Mouse (Mus musculus): ENCODE results near the gene Tmc8. TPM values are rescaled to one million over a fixed set of nuclear protein-coding genes. Genes with fewer than 3 reads are reported as not detected.

Gene Tmc8
- polyA plus RNA-seq, 1 experiment from 2014 or later, result 1.4 TPM

DNA sequence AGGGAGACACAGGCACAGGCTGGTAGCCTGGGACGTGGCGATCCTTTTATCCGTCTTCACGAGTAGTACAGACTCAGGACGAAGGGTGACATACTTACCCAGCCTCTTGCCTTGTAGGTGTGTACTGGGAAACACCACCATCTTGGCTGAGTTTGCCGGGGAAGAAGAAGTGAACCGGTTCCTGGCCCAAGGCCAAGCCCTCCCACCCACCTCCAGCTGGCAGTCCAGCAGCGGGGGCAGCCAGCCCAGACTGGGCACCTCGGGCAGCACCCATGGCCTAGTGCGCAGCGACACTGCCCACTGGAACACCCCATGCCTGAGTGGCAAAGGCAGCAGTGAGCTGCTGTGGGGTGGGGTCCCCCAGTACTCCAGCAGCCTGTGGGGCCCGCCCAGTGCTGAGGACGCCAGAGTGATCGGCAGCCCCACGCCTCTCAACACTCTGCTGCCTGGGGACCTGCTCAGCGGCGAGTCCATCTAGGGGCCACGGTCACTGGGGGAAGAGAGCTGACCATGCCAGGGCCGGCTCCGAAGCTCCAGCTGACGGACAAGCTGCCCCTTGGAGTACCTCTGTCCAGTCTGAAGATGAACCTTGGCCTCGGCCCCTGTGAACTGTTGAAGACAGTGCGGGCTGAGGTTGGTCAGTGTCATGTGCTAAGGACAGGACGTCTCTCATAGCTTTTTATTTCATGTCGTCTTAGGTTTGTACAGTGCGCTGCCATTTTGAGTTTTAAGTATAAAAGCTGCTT lies 21.3 kb upstream of the Tmc8 start:
- no peak overlapping the region for H3K9ac ChIP-seq (replicated peaks)
- no peaks in the 10 kb centered on the region for H3K27me3 ChIP-seq
- no peak overlapping the region for H3K27ac ChIP-seq
- ATAC-seq, result 0 out of 2 replicates have a peak, but pooled peaks have one; percentile 27
- H3K9me3 ChIP-seq, result no peaks in the 10 kb centered on the region
- H3K4me2 ChIP-seq (replicated peaks), result no peak overlapping the region
- no peak overlapping the region for H3K4me3 ChIP-seq (replicated peaks)
- peaks cover 95% of the 10 kb centered on the region for H3K36me3 ChIP-seq
- no peaks in the 10 kb centered on the region for H3K4me1 ChIP-seq (replicated peaks)
- 93% methylated on average over 26 of the region's 26 CpGs for WGBS

- H3K9ac ChIP-seq (replicated peaks), result no peak overlapping the region
- H3K9me3 ChIP-seq, result no peaks in the 10 kb centered on the region
- H3K27ac ChIP-seq, result no peak overlapping the region
- no peak overlapping the region for H3K4me2 ChIP-seq (replicated peaks)
- no peak overlapping the region for H3K4me3 ChIP-seq (replicated peaks)
- peaks cover 94% of the 10 kb centered on the region for H3K36me3 ChIP-seq
- H3K4me1 ChIP-seq (replicated peaks), result no peaks in the 10 kb centered on the region
- no peak for ATAC-seq
- H3K27me3 ChIP-seq, result no peaks in the 10 kb centered on the region
- 93% methylated on average over 13 of the region's 13 CpGs for WGBS
Measured at GRCm38 (mm10) chr11:117761801-117762200, 20.1 kb upstream of the Tmc8 start.

- peaks cover 90% of the 10 kb centered on the region for H3K36me3 ChIP-seq
- WGBS, result 88% methylated on average over 12 of the region's 12 CpGs
- no peak overlapping the region for H3K9ac ChIP-seq (replicated peaks)
- no peak overlapping the region for H3K4me3 ChIP-seq (replicated peaks)
- H3K4me2 ChIP-seq (replicated peaks), result no peak overlapping the region
- ATAC-seq, result no peak
- no peak overlapping the region for H3K27ac ChIP-seq
- H3K4me1 ChIP-seq (replicated peaks), result no peaks in the 10 kb centered on the region
- no peaks in the 10 kb centered on the region for H3K9me3 ChIP-seq
- no peaks in the 10 kb centered on the region for H3K27me3 ChIP-seq
Measured at GRCm38 (mm10) chr11:117762246-117762645, 19.6 kb upstream of the Tmc8 start.

DNA sequence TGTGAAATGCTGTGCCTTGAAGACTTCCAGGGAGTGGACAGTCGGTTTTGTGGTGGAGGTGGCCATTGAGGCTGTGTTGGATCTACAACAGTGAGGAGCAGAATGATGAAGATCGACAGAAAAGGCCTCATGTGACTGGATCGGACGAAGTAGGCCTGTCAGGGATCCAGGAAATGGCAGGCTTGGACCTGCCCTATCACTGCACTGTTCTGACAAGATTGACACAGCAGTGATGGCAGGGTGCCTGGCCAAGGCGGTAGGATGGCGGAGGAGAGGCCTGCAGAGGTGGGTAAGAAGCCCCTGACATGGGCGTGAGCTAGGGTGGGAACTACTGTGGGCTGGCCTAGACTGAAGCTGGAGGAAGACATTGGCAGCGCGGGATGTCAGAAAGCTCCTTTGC lies 17.6 kb upstream of the Tmc8 start:
- no peak overlapping the region for H3K4me3 ChIP-seq (replicated peaks)
- 92% methylated on average over 9 of the region's 9 CpGs for WGBS
- H3K36me3 ChIP-seq, result peaks cover 69% of the 10 kb centered on the region

GRCm38 (mm10) chr11:117765361-117765760 lies 16.5 kb upstream of the Tmc8 start:
- no peak for ATAC-seq
- H3K9ac ChIP-seq (replicated peaks), result no peak overlapping the region

More for the DNA sequence above, 17.6 kb upstream of the Tmc8 start:
- 0 out of 2 replicates have a peak, but pooled peaks cover 7% of the 10 kb centered on the region for H3K4me1 ChIP-seq (replicated peaks)
- H3K4me2 ChIP-seq (replicated peaks), result no peak overlapping the region
- no peak for ATAC-seq
- H3K9ac ChIP-seq (replicated peaks), result no peak overlapping the region
- H3K27me3 ChIP-seq, result no peaks in the 10 kb centered on the region
- no peaks in the 10 kb centered on the region for H3K9me3 ChIP-seq
- no peak overlapping the region for H3K27ac ChIP-seq

GRCm38 (mm10) chr11:117766275-117766674 lies 15.6 kb upstream of the Tmc8 start:
- Histone ChIP-seq H3K9ac (replicated peaks) (no peak overlapping the region), H3K9me3 (no peaks in the 10 kb centered on the region), H3K36me3 (peaks cover 50% of the 10 kb centered on the region), H3K4me2 (replicated peaks) (no peak overlapping the region), H3K27ac (no peak overlapping the region), H3K4me3 (replicated peaks) (no peak overlapping the region), H3K4me1 (replicated peaks) (peaks cover 10% of the 10 kb centered on the region; the same call in 1 of the 2 replicates), H3K27me3 (no peaks in the 10 kb centered on the region)
- WGBS, result 91% methylated on average over 3 of the region's 3 CpGs
- no peak for ATAC-seq

More at GRCm38 (mm10) chr11:117765361-117765760, 16.5 kb upstream of the Tmc8 start:
- no peaks in the 10 kb centered on the region for H3K9me3 ChIP-seq
- no peaks in the 10 kb centered on the region for H3K27me3 ChIP-seq
- WGBS, result 91% methylated on average over 5 of the region's 5 CpGs
- no peak overlapping the region for H3K4me2 ChIP-seq (replicated peaks)
- no peak overlapping the region for H3K27ac ChIP-seq
- H3K36me3 ChIP-seq, result peaks cover 59% of the 10 kb centered on the region
- H3K4me1 ChIP-seq (replicated peaks), result peaks cover 10% of the 10 kb centered on the region; the same call in 1 of the 2 replicates
- H3K4me3 ChIP-seq (replicated peaks), result no peak overlapping the region

GRCm38 (mm10) chr11:117768725-117769682 lies 12.9 kb upstream of the Tmc8 start:
- no peaks in the 10 kb centered on the region for H3K27me3 ChIP-seq
- H3K36me3 ChIP-seq, result peaks cover 27% of the 10 kb centered on the region
- H3K9me3 ChIP-seq, result no peaks in the 10 kb centered on the region
- no peak overlapping the region for H3K9ac ChIP-seq (replicated peaks)
- H3K27ac ChIP-seq, result 0 out of 2 replicates have a peak overlapping the region, but pooled peaks have one; percentile 25
- H3K4me3 ChIP-seq (replicated peaks), result no peak overlapping the region
- H3K4me1 ChIP-seq (replicated peaks), result peaks cover 10% of the 10 kb centered on the region; the same call in 1 of the 2 replicates
- 0 out of 2 replicates have a peak, but pooled peaks have one; percentile 15 for ATAC-seq
- whole genome bisulfite sequencing, result 81% methylated on average over 20 of the region's 20 CpGs
- H3K4me2 ChIP-seq (replicated peaks), result no peak overlapping the region

- ATAC-seq, result no peak
- WGBS, result 87% methylated on average over 7 of the region's 7 CpGs
- no peaks in the 10 kb centered on the region for H3K9me3 ChIP-seq
Measured at GRCm38 (mm10) chr11:117769683-117770047, 12.2 kb upstream of the Tmc8 start.

GRCm38 (mm10) chr11:117770407-117770806 lies 11.5 kb upstream of the Tmc8 start:
- no peak overlapping the region for H3K4me3 ChIP-seq (replicated peaks)
- no peaks in the 10 kb centered on the region for H3K9me3 ChIP-seq
- no peak overlapping the region for H3K27ac ChIP-seq
- no peak overlapping the region for H3K9ac ChIP-seq (replicated peaks)
- H3K27me3 ChIP-seq, result no peaks in the 10 kb centered on the region
- peaks cover 13% of the 10 kb centered on the region for H3K36me3 ChIP-seq
- H3K4me2 ChIP-seq (replicated peaks), result no peak overlapping the region
- peaks cover 10% of the 10 kb centered on the region; the same call in 1 of the 2 replicates for H3K4me1 ChIP-seq (replicated peaks)
- no peak for ATAC-seq
- 90% methylated on average over 10 of the region's 10 CpGs for WGBS

More at GRCm38 (mm10) chr11:117769683-117770047, 12.2 kb upstream of the Tmc8 start:
- Histone ChIP-seq H3K9ac (replicated peaks) (no peak overlapping the region), H3K4me1 (replicated peaks) (peaks cover 10% of the 10 kb centered on the region; the same call in 1 of the 2 replicates), H3K27ac (0 out of 2 replicates have a peak overlapping the region, but pooled peaks have one; percentile 25), H3K36me3 (peaks cover 20% of the 10 kb centered on the region), H3K4me2 (replicated peaks) (no peak overlapping the region), H3K27me3 (no peaks in the 10 kb centered on the region), H3K4me3 (replicated peaks) (no peak overlapping the region)

- Histone ChIP-seq H3K4me1 (replicated peaks) (peaks cover 10% of the 10 kb centered on the region; the same call in 1 of the 2 replicates), H3K9ac (replicated peaks) (no peak overlapping the region), H3K4me3 (replicated peaks) (no peak overlapping the region), H3K27ac (no peak overlapping the region), H3K4me2 (replicated peaks) (no peak overlapping the region), H3K9me3 (no peaks in the 10 kb centered on the region), H3K36me3 (no peaks in the 10 kb centered on the region), H3K27me3 (no peaks in the 10 kb centered on the region)
- 95% methylated on average over 7 of the region's 7 CpGs for WGBS
- ATAC-seq, result no peak
Measured at GRCm38 (mm10) chr11:117772352-117772751, 9.5 kb upstream of the Tmc8 start.

GRCm38 (mm10) chr11:117774925-117775324 lies 7.0 kb upstream of the Tmc8 start:
- Histone ChIP-seq H3K27ac (no peak overlapping the region), H3K9me3 (no peaks in the 10 kb centered on the region), H3K27me3 (peaks cover 18% of the 10 kb centered on the region), H3K4me3 (replicated peaks) (no peak overlapping the region), H3K9ac (replicated peaks) (no peak overlapping the region), H3K36me3 (no peaks in the 10 kb centered on the region), H3K4me2 (replicated peaks) (no peak overlapping the region), H3K4me1 (replicated peaks) (peaks cover 10% of the 10 kb centered on the region)
- 93% methylated on average over 10 of the region's 10 CpGs for WGBS
- no peak for ATAC-seq

DNA sequence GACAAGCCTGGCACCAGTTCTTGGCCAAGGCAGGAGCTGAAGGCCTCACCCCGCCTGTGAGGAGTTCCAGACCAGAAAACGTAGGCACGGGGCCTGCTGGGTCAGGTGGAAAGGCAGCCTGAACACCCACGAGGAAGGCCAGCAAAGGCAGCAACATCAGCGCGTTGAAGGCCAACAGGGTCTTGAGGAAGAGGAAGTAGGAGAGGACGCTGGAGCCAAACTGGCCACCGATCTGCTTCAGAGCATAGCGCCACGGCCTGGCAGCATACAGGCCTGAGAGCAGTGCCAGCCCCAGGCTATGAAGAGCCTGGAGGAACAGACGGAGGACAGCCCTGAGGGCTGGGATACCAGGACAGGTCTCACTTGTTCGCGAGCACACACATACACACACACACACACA lies 6.3 kb upstream of the Tmc8 start:
- H3K9ac ChIP-seq (replicated peaks), result no peak overlapping the region
- no peak overlapping the region for H3K4me2 ChIP-seq (replicated peaks)
- H3K36me3 ChIP-seq, result no peaks in the 10 kb centered on the region
- H3K9me3 ChIP-seq, result no peaks in the 10 kb centered on the region
- no peak overlapping the region for H3K27ac ChIP-seq
- no peak overlapping the region for H3K4me3 ChIP-seq (replicated peaks)
- 92% methylated on average over 13 of the region's 13 CpGs for WGBS
- H3K4me1 ChIP-seq (replicated peaks), result peaks cover 16% of the 10 kb centered on the region
- H3K27me3 ChIP-seq, result peaks cover 24% of the 10 kb centered on the region
- no peak for ATAC-seq

All from midbrain, embryonic 13.5 days (tissue).